Mouse (Mus musculus): ENCODE results near the gene Pign.

DNA sequence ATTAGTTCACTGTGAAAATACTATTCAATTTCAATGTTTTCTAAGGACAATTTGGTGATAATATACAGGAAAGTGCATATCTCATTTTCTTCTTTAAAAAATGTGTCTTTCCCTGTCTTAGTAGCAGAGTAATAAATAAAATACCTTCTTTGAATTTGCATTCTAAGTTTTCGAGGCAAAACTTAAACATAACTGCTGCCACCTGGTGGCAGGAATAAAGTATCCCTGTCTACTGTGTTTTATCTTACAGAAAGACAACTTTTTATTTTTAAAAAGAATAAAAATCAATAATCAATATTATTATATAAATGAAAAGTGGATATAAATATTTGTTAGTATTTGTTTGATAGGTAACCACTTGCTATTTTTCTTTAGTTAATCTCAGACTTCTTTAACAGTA, 47.8 kb upstream of the Pign start:
- TF ChIP-seq CTCF (IDR thresholded peaks at IDR 0.05; ENCODE audit: control insufficient read depth, insufficient read depth, insufficient replicate concordance, low read depth, low read length) = no peak
- no peak for TF ChIP-seq POLR2A (IDR thresholded peaks at IDR 0.05; ENCODE audit: control insufficient read depth, low read depth, low read length)

Measured in testis, adult 2 months (tissue).